Mouse (Mus musculus) layer of hippocampus, adult 2 months (tissue): ENCODE measurements at regions not wholly inside any gene's neighbourhood (a gene's known extent, or its start where the extent isn't known, plus 50 kb on each side); places are given as distances from the start of the nearest gene placed in this dataset.

Source experiments
- DNase-seq, 2 experiments: peaks; one replicate each; pipeline ENCODE4 v3.0.0; 2022; ENCODE audit warnings: low spot score in 2 of 2
- H3K27ac ChIP-seq: fragments of 200-600 bp; 2 replicates; pipeline ENCODE4 v1.8.1; 2022
- H3K4me3 ChIP-seq: fragments of 200-600 bp; 2 replicates; pipeline ENCODE4 v1.8.1; 2022; ENCODE audit warnings: mild to moderate bottlenecking
- CTCF ChIP-seq: fragments of 200-600 bp; conservative IDR thresholded peaks from 2 replicates; pipeline ENCODE4 v1.8.1; 2022; ENCODE audit warnings: antibody characterized with exemption, mild to moderate bottlenecking, moderate library complexity

DNA sequence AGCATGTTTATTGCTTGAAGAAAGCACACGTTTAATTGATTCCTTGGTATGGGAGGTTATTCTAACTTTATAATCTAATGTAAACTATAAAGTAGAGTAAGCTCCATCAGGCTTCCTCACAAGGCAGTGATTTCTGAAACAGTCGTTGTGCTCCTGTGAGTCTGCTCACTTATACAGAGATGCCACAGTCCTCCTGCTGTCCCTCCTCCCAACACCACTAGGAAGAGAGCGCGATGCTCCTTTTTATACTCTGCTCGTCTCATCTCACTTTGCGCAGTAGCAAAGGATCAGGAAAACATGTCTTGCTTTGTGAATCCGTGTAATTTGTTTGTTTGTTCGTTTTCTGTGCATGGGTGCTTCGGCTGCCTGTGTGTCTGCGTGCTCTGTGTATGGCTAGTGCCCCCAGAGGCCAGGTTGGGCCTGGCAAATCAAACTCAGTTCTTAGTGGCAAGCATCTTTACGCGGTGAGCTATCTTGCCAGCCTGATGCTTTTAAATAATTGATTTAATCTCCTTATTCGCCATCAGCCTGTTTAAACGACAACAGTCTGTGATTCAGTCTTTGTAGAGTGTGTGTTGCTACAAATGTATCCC lies 1575.5 kb upstream of the Gulo start:
- no peak for DNase-seq
- Histone ChIP-seq H3K27ac (no peak overlapping the region), H3K4me3 (no peak overlapping the region)
- peak; percentile 75 for TF ChIP-seq CTCF

DNA sequence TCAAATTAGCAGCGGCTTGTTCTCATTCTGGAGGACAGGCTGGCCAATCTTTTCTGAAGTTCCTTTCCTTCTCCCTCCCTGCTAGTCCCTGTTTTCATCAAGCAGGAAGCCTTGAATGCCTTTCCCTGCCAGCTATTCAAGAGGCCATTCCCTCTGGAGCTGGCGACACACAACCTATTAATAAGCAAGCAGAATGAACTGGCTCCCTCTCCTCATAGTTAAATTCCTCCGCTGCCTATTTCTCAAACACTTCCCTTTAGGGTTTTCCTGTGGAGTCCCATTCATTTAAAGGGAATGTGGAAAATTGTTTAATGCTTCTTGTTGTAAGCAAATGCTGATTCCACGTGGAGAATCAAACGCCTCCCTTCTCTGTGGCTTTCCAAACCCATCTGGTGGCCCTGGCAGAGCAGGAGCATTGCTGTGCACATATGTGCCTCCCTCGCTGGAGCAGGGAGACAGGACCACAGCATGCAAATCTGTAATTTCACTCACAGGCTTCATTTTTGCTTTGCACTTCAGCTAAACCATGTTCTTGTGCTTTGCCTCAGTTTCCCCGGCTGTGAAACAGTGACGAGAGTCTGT lies 1573.3 kb upstream of the Gulo start:
- Histone ChIP-seq H3K4me3 (no peak overlapping the region), H3K27ac (no peak overlapping the region)
- DNase-seq = peak; percentile 67 to 69
- TF ChIP-seq CTCF = no peak

DNA sequence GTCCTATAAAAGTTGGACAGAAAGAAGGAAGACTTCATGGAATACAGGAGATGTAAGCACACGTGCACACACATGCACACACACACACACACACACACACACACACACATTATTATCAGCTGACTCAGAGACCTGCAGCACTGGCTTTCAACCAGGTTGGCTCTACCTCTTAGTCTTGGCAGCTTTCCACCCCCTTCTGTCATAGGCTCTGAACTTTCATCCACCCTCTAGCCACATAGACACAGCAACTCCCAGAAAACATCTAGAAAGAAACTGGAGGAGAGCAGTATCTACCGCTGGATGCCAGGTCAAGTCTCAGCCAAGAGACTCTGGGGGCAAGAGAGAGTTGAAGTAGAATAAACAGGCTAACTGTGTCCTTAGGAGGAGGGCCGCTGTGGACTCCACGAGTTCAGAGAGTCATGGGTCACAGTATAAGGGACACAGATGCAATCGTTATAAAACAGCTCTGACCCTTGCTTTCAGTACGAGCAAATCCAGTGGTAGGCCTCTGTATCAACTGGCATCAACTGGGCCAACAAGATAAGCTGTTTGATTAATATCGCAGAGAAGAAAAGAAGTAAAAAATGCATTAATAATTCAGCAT lies 1565.4 kb upstream of the Gulo start:
- no peak overlapping the region for H3K27ac ChIP-seq
- TF ChIP-seq CTCF = no peak
- H3K4me3 ChIP-seq = no peak overlapping the region
- no peak for DNase-seq

DNA sequence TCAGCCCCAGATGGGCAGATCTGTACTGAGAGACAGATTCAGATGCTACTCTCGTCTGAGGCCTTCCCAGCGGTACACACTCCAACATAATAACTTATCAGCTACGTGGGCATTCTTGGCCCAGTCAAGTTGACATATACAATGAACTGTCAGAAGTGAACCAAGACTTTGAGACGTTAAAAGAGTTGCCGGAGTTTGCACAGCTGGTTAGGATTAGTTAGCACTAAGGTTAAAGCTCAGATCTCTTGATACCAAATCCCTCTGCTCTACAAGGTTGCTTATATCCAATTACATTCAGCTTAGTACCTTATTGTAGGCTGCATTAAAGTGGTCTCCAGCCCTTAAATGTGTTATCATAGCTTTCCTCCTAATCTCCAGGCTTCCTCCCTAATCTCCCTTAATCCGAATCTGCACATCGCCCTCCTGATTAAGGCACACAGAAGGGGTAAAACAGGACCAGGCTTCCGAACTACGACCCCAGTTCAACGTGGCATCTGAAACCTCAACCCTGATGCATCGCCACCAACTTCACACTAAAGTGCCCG lies 1564.5 kb upstream of the Gulo start:
- no peak for TF ChIP-seq CTCF
- Histone ChIP-seq H3K27ac (no peak overlapping the region), H3K4me3 (no peak overlapping the region)
- DNase-seq = no peak

DNA sequence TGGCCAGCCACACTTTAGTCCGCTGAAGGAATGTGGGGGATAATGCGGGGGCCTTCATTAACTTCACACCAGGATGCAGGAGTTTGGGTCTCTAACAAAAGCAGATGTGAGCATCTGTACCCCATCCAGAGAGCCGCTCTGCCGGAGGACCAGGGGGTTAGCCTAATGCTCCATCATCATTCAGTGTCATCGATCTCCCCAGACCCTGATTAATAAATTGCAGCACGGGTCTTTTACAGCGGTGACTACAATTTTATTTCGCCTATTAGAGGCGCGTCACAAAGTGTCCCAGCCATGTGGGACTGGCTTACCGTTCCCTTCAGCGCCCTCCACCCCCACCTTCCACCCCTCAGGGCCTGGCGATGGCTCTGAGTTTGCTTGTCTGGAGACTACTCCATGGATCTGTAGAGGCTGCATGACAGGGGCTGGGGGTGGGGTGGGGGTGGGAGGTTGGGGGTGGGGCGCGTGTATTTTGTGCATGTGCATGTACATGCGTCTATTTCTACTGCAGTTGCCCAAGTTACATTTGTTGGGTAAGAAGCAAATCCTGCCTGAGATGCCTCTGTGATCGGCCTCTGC lies 1560.8 kb upstream of the Gulo start:
- TF ChIP-seq CTCF = no peak
- H3K4me3 ChIP-seq = no peak overlapping the region

DNA sequence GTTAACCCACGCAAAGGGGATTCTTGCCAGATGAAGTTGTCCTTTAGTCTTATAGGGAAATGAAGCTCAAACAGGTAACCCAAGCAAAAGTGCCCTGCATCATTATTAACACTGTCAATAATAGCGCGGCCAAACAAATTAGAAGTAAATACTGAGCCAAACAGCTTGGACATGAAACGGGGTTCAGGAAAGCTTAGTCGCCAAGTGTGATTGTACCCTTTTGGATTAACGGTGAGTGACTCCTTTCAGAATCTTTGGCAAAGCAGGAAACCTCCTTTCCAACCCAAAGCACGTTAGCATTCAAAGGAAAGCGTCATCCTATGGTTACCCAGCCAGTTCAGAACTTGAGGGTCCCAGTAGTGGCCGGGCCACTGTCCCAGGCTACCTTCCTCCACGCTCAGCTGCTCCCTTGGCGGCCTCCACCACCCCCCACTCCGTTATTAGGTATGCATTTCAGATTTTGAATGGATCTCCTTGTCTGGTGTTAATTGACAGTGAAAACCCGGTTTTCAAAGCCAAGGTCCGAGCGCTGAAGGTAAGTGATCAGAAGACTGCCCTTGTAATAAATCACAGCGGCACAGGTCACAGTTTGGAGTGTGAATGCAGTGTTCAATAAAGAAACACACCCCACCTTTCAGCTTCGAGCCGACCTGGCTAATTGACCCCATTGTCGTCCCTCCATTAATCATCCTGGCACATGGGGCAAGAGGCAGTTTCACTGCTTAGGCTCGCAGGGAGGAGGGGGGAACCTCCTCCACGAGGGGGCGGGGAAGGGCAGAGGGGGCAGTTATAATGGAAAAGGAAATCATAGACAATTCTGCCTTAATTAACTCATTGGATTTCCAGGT lies 1560.1 kb upstream of the Gulo start:
- Histone ChIP-seq H3K27ac (no peak overlapping the region), H3K4me3 (no peak overlapping the region)
- DNase-seq = no peak
- TF ChIP-seq CTCF = no peak

More for the DNA sequence above, 1560.8 kb upstream of the Gulo start:
- DNase-seq = no peak
- no peak overlapping the region for H3K27ac ChIP-seq

DNA sequence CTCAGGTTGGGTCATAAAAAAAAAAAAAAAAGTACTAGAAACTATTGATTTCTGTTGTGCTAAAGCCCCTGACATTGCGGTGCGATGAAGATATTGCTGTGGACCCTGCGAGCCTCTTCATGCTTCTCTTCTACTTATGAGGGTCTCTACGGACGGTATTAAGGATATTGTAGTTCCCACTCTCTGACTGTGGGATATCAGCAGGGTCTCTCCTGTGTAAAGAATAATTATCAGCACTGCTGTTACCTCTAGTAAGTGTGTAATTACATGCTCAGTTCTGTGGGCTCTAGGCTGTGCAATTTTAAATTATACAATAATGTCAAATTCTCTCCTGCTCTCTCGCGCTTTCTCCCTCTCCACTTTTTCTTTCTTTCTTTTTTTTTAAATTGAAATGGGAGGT lies 1545.9 kb upstream of the Gulo start:
- H3K4me3 ChIP-seq = no peak overlapping the region
- no peak for DNase-seq
- H3K27ac ChIP-seq = no peak overlapping the region
- no peak for TF ChIP-seq CTCF

DNA sequence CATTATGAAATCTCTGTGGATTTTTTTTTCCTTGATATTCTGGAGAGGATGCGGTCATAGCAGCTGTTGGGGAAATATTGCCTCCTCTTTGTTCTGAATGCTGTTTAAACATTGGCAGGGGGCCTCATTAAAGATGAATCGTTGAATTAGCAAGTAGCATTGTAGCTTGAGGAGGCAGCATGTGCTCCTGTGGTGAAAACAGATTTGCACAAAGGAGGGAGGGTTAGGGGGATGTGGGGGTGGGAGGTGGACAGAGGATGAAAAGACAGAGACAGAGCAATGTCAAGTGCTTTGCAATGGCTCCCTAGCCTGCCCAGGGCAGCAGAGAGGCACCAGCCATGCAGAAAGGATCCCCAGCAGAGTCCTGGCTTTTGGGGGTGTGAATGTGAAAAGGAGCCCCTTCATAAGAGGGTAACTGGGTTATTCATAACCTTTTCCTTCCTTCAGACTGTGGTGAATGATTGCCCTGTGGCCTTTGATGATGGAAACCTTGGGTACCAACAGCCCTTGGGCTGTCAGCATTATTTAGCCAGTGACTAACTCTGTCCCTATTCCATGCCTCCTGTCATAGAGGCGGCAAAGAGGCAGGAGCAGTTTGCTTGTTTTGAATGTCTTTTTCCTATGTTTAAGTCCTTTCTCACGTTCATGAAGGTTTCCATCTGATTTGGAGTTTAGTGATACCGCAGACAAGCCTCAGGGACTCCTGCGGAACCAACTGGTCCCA lies 1541.6 kb upstream of the Gulo start:
- no peak overlapping the region for H3K27ac ChIP-seq

DNA sequence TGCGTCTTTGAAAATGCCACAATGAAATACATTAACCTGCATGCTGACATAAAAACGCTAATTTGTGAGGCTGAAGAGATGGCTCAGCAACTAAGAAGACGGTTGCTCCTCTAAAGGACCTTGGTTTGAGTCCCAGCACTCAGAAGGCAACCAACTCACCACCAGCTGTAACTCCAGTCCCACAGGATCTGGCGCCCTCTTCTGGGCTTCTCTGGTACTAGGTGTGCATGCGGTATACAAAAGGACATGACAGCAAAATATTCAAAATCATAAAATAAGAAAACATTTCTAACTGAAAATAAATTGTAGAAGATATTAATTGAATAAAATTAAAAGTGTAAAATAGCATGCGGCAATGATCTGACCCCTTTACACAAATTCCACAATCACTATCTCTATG lies 1539.7 kb upstream of the Gulo start:
- no peak for DNase-seq
- Histone ChIP-seq H3K4me3 (no peak overlapping the region), H3K27ac (no peak overlapping the region)
- peak; percentile 66 for TF ChIP-seq CTCF

More for the DNA sequence above, 1541.6 kb upstream of the Gulo start:
- H3K4me3 ChIP-seq = no peak overlapping the region
- no peak for DNase-seq
- TF ChIP-seq CTCF = no peak

DNA sequence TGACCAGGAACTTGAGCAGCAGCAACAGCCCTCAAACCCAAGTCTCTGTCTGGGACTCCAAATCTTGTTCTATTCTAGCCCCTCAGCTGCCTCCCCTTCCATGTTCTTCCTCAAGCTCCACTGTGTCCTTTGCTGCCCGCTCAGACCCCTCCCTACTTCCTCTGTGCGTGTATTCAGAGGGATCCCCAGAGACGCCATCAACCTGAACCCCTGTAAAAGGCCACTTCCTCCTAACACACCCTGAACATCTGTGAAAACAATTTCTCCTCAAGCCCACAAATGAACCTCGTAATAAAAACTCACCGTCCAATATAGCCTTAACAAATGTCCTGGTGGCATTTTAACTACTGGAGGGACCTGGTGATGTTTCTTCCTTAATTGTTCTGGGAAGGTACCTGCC lies 1536.0 kb upstream of the Gulo start:
- no peak for DNase-seq
- no peak overlapping the region for H3K27ac ChIP-seq
- no peak overlapping the region for H3K4me3 ChIP-seq
- no peak for TF ChIP-seq CTCF

DNA sequence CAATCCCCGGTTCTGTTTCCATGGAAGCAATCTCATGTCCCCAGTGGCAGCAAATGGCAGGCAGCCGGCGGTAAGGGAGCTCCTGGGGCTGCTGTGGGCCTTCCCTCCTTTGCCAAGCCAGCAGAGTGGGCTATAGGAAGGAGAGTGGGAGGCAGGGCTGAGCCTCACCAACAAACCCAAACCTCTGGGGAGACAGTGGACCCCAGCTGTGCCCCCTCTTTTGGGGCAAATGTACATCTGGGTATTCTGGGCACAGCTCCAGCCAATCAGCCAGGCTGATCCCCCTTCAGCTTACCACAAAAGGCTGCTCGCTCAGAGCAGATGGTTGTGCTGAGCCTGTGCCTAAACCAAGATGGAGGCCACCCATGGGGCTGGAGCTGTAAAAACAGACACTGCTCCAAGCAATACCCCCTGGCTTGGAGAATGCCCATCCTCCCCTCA lies 1532.3 kb upstream of the Gulo start:
- no peak; the same call in 1 of the 2 replicates for TF ChIP-seq CTCF
- Histone ChIP-seq H3K4me3 (no peak overlapping the region), H3K27ac (peak overlapping the region; percentile 61; the same call in 1 of the 2 replicates)
- DNase-seq = peak; percentile 34 to 47

DNA sequence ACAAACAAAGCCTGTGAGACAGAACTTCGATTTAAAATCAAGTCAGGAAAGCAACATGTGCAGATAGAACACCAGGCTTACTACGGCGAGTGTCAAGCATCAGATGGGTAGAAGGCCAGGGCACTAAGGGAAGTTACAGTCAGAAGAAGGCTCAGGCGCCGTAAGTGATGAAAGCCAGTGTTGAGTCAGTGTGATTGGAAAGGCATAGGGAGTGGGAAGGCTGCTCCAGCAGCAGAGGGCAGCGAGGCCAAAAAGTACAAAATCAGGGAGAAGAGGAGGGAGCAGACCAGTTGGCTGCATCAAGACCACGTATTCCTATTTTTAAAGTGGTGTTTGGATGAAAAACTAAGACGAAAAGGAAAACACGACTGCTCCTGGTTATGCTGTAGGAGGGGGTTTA lies 1529.7 kb upstream of the Gulo start:
- Histone ChIP-seq H3K27ac (no peak overlapping the region), H3K4me3 (no peak overlapping the region)
- no peak for TF ChIP-seq CTCF
- DNase-seq = no peak
